Mouse (Mus musculus) T-helper 1 cell (primary cell): Measurements from ENCODE around the gene Fbxl17.

ENCODE experiments used
- in situ Hi-C: fragments of 300-600 bp; cut with MboI, MseI; formaldehyde crosslinking; loops from one replicate; pipeline ENCODE4 v1.15.1; 2025; ENCODE audit warnings: high pct_unique_total_duplicates

Gene Fbxl17

GRCm38 (mm10) chr17:63499636-63500155 is at the start of gene Fbxl17:
Gene Fbxl17 (minus strand): TSS chr17:63500017.
- in situ Hi-C loops: no loop called here

GRCm38 (mm10) chr17:63547465-63547864 is 47.6 kb upstream of the Fbxl17 start:
- in situ Hi-C loops: no loop called here

- in situ Hi-C loops: no loop called here
Measured at GRCm38 (mm10) chr17:63534576-63535265, 34.9 kb upstream of the Fbxl17 start.

- in situ Hi-C loops: no loop called here
Measured at GRCm38 (mm10) chr17:63533074-63533836, 33.4 kb upstream of the Fbxl17 start.

- in situ Hi-C loops: no loop called here
Measured at GRCm38 (mm10) chr17:63529476-63529875, 29.7 kb upstream of the Fbxl17 start.

GRCm38 (mm10) chr17:63520691-63521090 is 20.9 kb upstream of the Fbxl17 start:
- in situ Hi-C loops: no loop called here

GRCm38 (mm10) chr17:63510451-63510850 is 10.6 kb upstream of the Fbxl17 start:
- in situ Hi-C loops: no loop called here

- in situ Hi-C loops: no loop called here
Measured at GRCm38 (mm10) chr17:63501091-63501490, 1.3 kb upstream of the Fbxl17 start.

GRCm38 (mm10) chr17:63500156-63500834 is 478 bp upstream of the Fbxl17 start:
- in situ Hi-C loops: no loop called here

- in situ Hi-C loops: no loop called here
Measured at GRCm38 (mm10) chr17:63498717-63499635, 841 bp downstream of the Fbxl17 start.

GRCm38 (mm10) chr17:63498182-63498716 is 1.6 kb downstream of the Fbxl17 start:
- in situ Hi-C loops: no loop called here

- in situ Hi-C loops: no loop called here
Measured at GRCm38 (mm10) chr17:63497206-63497731, 2.5 kb downstream of the Fbxl17 start.

GRCm38 (mm10) chr17:63496153-63496552 is 3.7 kb downstream of the Fbxl17 start:
- in situ Hi-C loops: no loop called here

GRCm38 (mm10) chr17:63493876-63494580 is 5.8 kb downstream of the Fbxl17 start:
- in situ Hi-C loops: no loop called here

GRCm38 (mm10) chr17:63493274-63493673 is 6.5 kb downstream of the Fbxl17 start:
- in situ Hi-C loops: no loop called here

- in situ Hi-C loops: no loop called here
Measured at GRCm38 (mm10) chr17:63492665-63493273, 7.0 kb downstream of the Fbxl17 start.

GRCm38 (mm10) chr17:63489525-63489924 is 10.3 kb downstream of the Fbxl17 start:
- in situ Hi-C loops: no loop called here

GRCm38 (mm10) chr17:63467866-63468265 is 32.0 kb downstream of the Fbxl17 start:
- in situ Hi-C loops: no loop called here

- in situ Hi-C loops: no loop called here
Measured at GRCm38 (mm10) chr17:63465239-63465638, 34.6 kb downstream of the Fbxl17 start.

- in situ Hi-C loops: no loop called here
Measured at GRCm38 (mm10) chr17:63462512-63462911, 37.3 kb downstream of the Fbxl17 start.
